Mouse (Mus musculus): Measurements from ENCODE around the gene Clec2d.
"Not testable (repeated sequence)": the region's sequence is repeated elsewhere in the genome, so short reads cannot be mapped to it uniquely, and the experiment has no call there.

Clec2d gene

GRCm38 (mm10) chr6:129180403-129181169 is at the start of gene Clec2d:
Clec2d (plus strand) TSS chr6:129180615.
- peak; percentile 97 for DNase-seq (ENCODE audit: low read depth)

GRCm38 (mm10) chr6:129132604-129133341 is 47.6 kb upstream of the Clec2d start:
- DNase-seq (ENCODE audit: low read depth), result no peak

- DNase-seq (ENCODE audit: low read depth), result no peak
Measured at GRCm38 (mm10) chr6:129146812-129147211, 33.6 kb upstream of the Clec2d start.

- DNase-seq (ENCODE audit: low read depth), result no peak
Measured at GRCm38 (mm10) chr6:129160103-129160502, 20.3 kb upstream of the Clec2d start.

GRCm38 (mm10) chr6:129161136-129161535 is 19.3 kb upstream of the Clec2d start:
- DNase-seq (ENCODE audit: low read depth), result no peak

GRCm38 (mm10) chr6:129161951-129162350 is 18.5 kb upstream of the Clec2d start:
- no peak for DNase-seq (ENCODE audit: low read depth)

GRCm38 (mm10) chr6:129162587-129163159 is 17.7 kb upstream of the Clec2d start:
- DNase-seq (ENCODE audit: low read depth), result no peak

- DNase-seq (ENCODE audit: low read depth), result no peak
Measured at GRCm38 (mm10) chr6:129163606-129164005, 16.8 kb upstream of the Clec2d start.

- no peak for DNase-seq (ENCODE audit: low read depth)
Measured at GRCm38 (mm10) chr6:129170925-129171324, 9.5 kb upstream of the Clec2d start.

- no peak for DNase-seq (ENCODE audit: low read depth)
Measured at GRCm38 (mm10) chr6:129171675-129172074, 8.7 kb upstream of the Clec2d start.

- no peak for DNase-seq (ENCODE audit: low read depth)
Measured at GRCm38 (mm10) chr6:129174836-129175235, 5.6 kb upstream of the Clec2d start.

- DNase-seq (ENCODE audit: low read depth), result no peak
Measured at GRCm38 (mm10) chr6:129175612-129176011, 4.8 kb upstream of the Clec2d start.

GRCm38 (mm10) chr6:129176621-129177020 is 3.8 kb upstream of the Clec2d start:
- DNase-seq (ENCODE audit: low read depth), result no peak

- DNase-seq (ENCODE audit: low read depth), result no peak
Measured at GRCm38 (mm10) chr6:129179281-129179680, 1.1 kb upstream of the Clec2d start.

GRCm38 (mm10) chr6:129179831-129180230 is 584 bp upstream of the Clec2d start:
- DNase-seq (ENCODE audit: low read depth), result not testable (repeated sequence)

GRCm38 (mm10) chr6:129181249-129181648 is 834 bp downstream of the Clec2d start:
- no peak for DNase-seq (ENCODE audit: low read depth)

- peak; percentile 74 for DNase-seq (ENCODE audit: low read depth)
Measured at GRCm38 (mm10) chr6:129181683-129182082, 1.3 kb downstream of the Clec2d start.

GRCm38 (mm10) chr6:129182518-129182917 is 2.1 kb downstream of the Clec2d start:
- peak; percentile 68 for DNase-seq (ENCODE audit: low read depth)

GRCm38 (mm10) chr6:129184001-129184400 is 3.6 kb downstream of the Clec2d start:
- not testable (repeated sequence) for DNase-seq (ENCODE audit: low read depth)

- DNase-seq (ENCODE audit: low read depth), result peak; percentile 52
Measured at GRCm38 (mm10) chr6:129184788-129185187, 4.4 kb downstream of the Clec2d start.

GRCm38 (mm10) chr6:129186022-129186421 is 5.6 kb downstream of the Clec2d start:
- DNase-seq (ENCODE audit: low read depth), result peak; percentile 75

- DNase-seq (ENCODE audit: low read depth), result peak; percentile 53
Measured at GRCm38 (mm10) chr6:129186457-129187199, 6.2 kb downstream of the Clec2d start.

Measured in induced T-regulatory cell, adult 2 months (primary cell).